Mouse (Mus musculus) G1E (cell line): ENCODE measurements at regions not wholly inside any gene's neighbourhood (a gene's known extent, or its start where the extent isn't known, plus 50 kb on each side); places are given as distances from the start of the nearest gene placed in this dataset.

Experiments
- CTCF ChIP-seq: IDR thresholded peaks from 2 replicates; pipeline ENCODE4 v1.5.1; 2012; ENCODE audit warnings: low read depth, low read length, inconsistent platforms, mixed read lengths
- TAL1 ChIP-seq: conservative IDR thresholded peaks from 2 replicates; pipeline ENCODE4 v1.6.1; 2012; ENCODE audit warnings: low read depth, low read length, inconsistent platforms, mixed read lengths

DNA sequence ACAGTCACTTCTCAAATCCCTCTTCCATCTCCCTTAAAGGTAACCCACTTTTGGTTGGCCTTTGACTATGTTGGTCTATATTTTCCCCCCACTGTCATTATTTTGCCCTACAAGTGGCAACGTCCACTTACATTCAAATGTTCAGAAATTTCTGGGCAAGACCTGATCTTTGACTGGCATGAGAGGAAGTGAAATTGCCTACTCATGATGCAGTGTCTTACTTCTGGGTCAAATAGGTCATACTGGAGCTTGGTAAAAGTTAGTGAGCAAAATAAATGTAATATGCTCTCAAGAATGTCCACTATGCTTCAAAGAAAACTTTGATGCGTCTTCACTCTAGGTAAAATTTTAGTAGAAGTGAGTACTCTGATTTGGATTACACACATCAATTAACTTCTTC lies 76.9 kb upstream of the Dcn start:
- TF ChIP-seq CTCF (no peak), TAL1 (no peak)
